Comparison of ENCODE assay signal across 8 mouse cellular contexts in genomic region chr2:61655046-61655381, GRCm38 (mm10). TPM values are rescaled to one million over a fixed set of nuclear protein-coding genes. Genes with fewer than 3 reads are reported as not detected.
A peak's percentile ranks its signal among the peaks of the same experiment; 100 is the strongest.
DNase-seq lines count a peak whose midpoint lies in the region; ATAC-seq and TF ChIP-seq lines count a peak whose summit lies in the region.

No protein-coding gene starts in this region.

- H3K4me1 ChIP-seq in heart, postnatal 0 days (ENCODE audit: control insufficient read depth, insufficient read depth) = 0 out of 2 replicates have a peak, but pooled peaks cover 2% of the 10 kb centered on the region
- peaks cover 8% of the 10 kb centered on the region for H3K4me1 ChIP-seq in hindbrain, embryonic 12.5 days
- H3K4me1 ChIP-seq in midbrain, embryonic 13.5 days (replicated peaks) = peaks cover 12% of the 10 kb centered on the region

- no peak overlapping the region for H3K9ac ChIP-seq in heart, postnatal 0 days (replicated peaks; ENCODE audit: low read depth, low read length)
- H3K9ac ChIP-seq in hindbrain, embryonic 12.5 days = peak overlapping the region; percentile 78
- peak overlapping the region; percentile 81 for H3K9ac ChIP-seq in midbrain, embryonic 13.5 days (replicated peaks)

- no peak for ATAC-seq in heart, postnatal 0 days (ENCODE audit: insufficient read depth, low read depth)
- 0 out of 2 replicates have a peak, but pooled peaks have one; percentile 3 for ATAC-seq in common myeloid progenitor, adult 5-6 weeks (replicated peaks; ENCODE audit: low read depth, poor library complexity, severe bottlenecking)
- ATAC-seq in hindbrain, embryonic 12.5 days (ENCODE audit: low FRiP score) = peak; percentile 44
- ATAC-seq in midbrain, embryonic 13.5 days = peak; percentile 61

- H3K9me3 ChIP-seq in heart, postnatal 0 days (replicated peaks; ENCODE audit: control insufficient read depth, low read length) = no peaks in the 10 kb centered on the region
- H3K9me3 ChIP-seq in hindbrain, embryonic 12.5 days (replicated peaks) = no peaks in the 10 kb centered on the region
- no peaks in the 10 kb centered on the region for H3K9me3 ChIP-seq in midbrain, embryonic 13.5 days

- DNase-seq in heart, postnatal 0 days (ENCODE audit: low spot score) = no peak
- no peak for DNase-seq in heart, postnatal 25 days (ENCODE audit: low spot score)
- no peak for DNase-seq in spleen, postnatal 36 days (ENCODE audit: low spot score in 2 of 2)
- DNase-seq in spleen, adult 12 weeks (ENCODE audit: low spot score) = no peak
- DNase-seq in layer of hippocampus, adult 11-12 months (ENCODE audit: low spot score) = no peak

- H3K4me3 ChIP-seq in heart, postnatal 0 days (ENCODE audit: low read depth, low read length) = peak overlapping the region; percentile 65
- peak overlapping the region; percentile 59 for H3K4me3 ChIP-seq in hindbrain, embryonic 12.5 days
- peak overlapping the region; percentile 59 for H3K4me3 ChIP-seq in midbrain, embryonic 13.5 days (replicated peaks)

- peak overlapping the region; percentile 97 for H3K4me2 ChIP-seq in heart, postnatal 0 days (ENCODE audit: low read depth, low read length)
- peak overlapping the region; percentile 90 for H3K4me2 ChIP-seq in hindbrain, embryonic 12.5 days (replicated peaks)
- H3K4me2 ChIP-seq in midbrain, embryonic 13.5 days (replicated peaks) = peak overlapping the region; percentile 83

- TF ChIP-seq EP300 in heart, postnatal 0 days (IDR thresholded peaks at IDR 0.05; ENCODE audit: low read depth) = no peak

- peaks cover 7% of the 10 kb centered on the region for H3K36me3 ChIP-seq in heart, postnatal 0 days (replicated peaks; ENCODE audit: control insufficient read depth, insufficient read depth, low read length)
- H3K36me3 ChIP-seq in hindbrain, embryonic 12.5 days = no peaks in the 10 kb centered on the region
- peaks cover 4% of the 10 kb centered on the region for H3K36me3 ChIP-seq in midbrain, embryonic 13.5 days

- no peaks in the 10 kb centered on the region for H3K27me3 ChIP-seq in heart, postnatal 0 days (ENCODE audit: control insufficient read depth, insufficient read depth, low read length)
- no peaks in the 10 kb centered on the region; the same call in 1 of the 2 replicates for H3K27me3 ChIP-seq in hindbrain, embryonic 12.5 days
- peaks cover 11% of the 10 kb centered on the region for H3K27me3 ChIP-seq in midbrain, embryonic 13.5 days

- intact Hi-C loops in heart, postnatal 25 days (cut with DNase I) = loop anchor here (5.0 kb wide), 1 partner anchor 152 kb away; no protein-coding TSS in a partner anchor

- 27% methylated on average over 12 of the region's 12 CpGs for WGBS in heart, postnatal 0 days
- WGBS in hindbrain, embryonic 12.5 days = 6% methylated on average over 12 of the region's 12 CpGs
- WGBS in midbrain, embryonic 13.5 days = 9% methylated on average over 12 of the region's 12 CpGs

- no peak for TF ChIP-seq CTCF in heart, postnatal 0 days (IDR thresholded peaks at IDR 0.05; ENCODE audit: low read depth)

- no peak overlapping the region for H3K27ac ChIP-seq in heart, postnatal 0 days (ENCODE audit: low read depth)
- H3K27ac ChIP-seq in hindbrain, embryonic 12.5 days = peak overlapping the region; percentile 88; the same call in 1 of the 2 replicates
- peak overlapping the region; percentile 93 for H3K27ac ChIP-seq in midbrain, embryonic 13.5 days

RNA-seq across cellular contexts. Expression of gene Psmd14, which starts 56.5 kb away (rescaled TPM):
- 84.5 and 92.5 TPM in 2 replicates for total RNA-seq in heart, postnatal 0 days (2014; rRNA removed; ENCODE audit: low replicate concordance)
- polyA plus RNA-seq in heart, postnatal 0 days (2015; fragmentation: Nextera tagmentation; extraction: Ambion mirVana) = 115 TPM in 2 replicates
- 10 to 100 TPM; 55.0 to 58.9 TPM for total RNA-seq in heart, postnatal 25 days (2021)
- 174 and 181 TPM in 2 replicates for total RNA-seq in common myeloid progenitor, adult 5-6 weeks (2017)
- 208 and 214 TPM in 2 replicates for polyA plus RNA-seq in hindbrain, embryonic 12.5 days (2016; fragmentation: Nextera tagmentation; extraction: Ambion mirVana)
- polyA plus RNA-seq in midbrain, embryonic 13.5 days (2015; fragmentation: Nextera tagmentation; extraction: Ambion mirVana) = 220 and 243 TPM in 2 replicates
